Mouse (Mus musculus): ENCODE measurements around the gene Ly6g5b. TPM values are rescaled to one million over a fixed set of nuclear protein-coding genes. Genes with fewer than 3 reads are reported as not detected.

Gene Ly6g5b
- polyA plus RNA-seq, 1 experiment from 2014 or later, result 1.1 TPM

DNA sequence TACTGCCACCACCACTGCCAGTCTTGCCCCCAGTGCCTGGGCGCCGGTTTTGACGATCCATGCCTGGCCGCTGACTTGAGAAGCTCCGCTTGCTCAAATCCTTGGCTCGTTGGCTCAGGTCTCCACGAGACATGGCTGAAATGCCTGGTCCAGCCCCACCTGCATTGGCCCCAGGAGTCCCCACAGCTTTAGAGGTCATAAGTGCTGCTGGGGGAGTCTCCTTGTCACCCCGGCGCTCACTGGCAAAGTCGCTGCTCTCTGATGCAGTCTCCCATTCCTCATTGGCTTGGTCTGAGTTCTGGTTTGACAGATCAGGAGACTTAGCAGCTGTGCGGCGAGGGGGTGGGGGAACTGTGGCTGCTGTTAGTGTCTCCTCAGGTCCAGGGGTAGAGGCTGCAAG lies 40.2 kb upstream of the Ly6g5b start:
- WGBS, result 92% methylated on average over 12 of the region's 12 CpGs
- no peaks in the 10 kb centered on the region for H3K9me3 ChIP-seq
- no peak for ATAC-seq (ENCODE audit: low FRiP score, low read depth)

GRCm38 (mm10) chr17:35154616-35155015 lies 39.4 kb upstream of the Ly6g5b start:
- ATAC-seq (ENCODE audit: low FRiP score, low read depth), result no peak
- 77% methylated on average over 7 of the region's 7 CpGs for WGBS
- Histone ChIP-seq H3K36me3 (peaks cover 98% of the 10 kb centered on the region), H3K4me3 (no peak overlapping the region), H3K4me1 (no peaks in the 10 kb centered on the region), H3K4me2 (replicated peaks) (no peak overlapping the region), H3K27me3 (replicated peaks) (no peaks in the 10 kb centered on the region), H3K9ac (no peak overlapping the region), H3K9me3 (no peaks in the 10 kb centered on the region), H3K27ac (no peak overlapping the region)

More for the DNA sequence above, 40.2 kb upstream of the Ly6g5b start:
- Histone ChIP-seq H3K4me2 (replicated peaks) (no peak overlapping the region), H3K4me3 (no peak overlapping the region), H3K9ac (no peak overlapping the region), H3K4me1 (no peaks in the 10 kb centered on the region), H3K36me3 (peaks cover 98% of the 10 kb centered on the region), H3K27me3 (replicated peaks) (no peaks in the 10 kb centered on the region), H3K27ac (no peak overlapping the region)

- WGBS, result 87% methylated on average over 4 of the region's 4 CpGs
Measured at GRCm38 (mm10) chr17:35153931-35154330, 38.7 kb upstream of the Ly6g5b start.

GRCm38 (mm10) chr17:35153077-35153476 lies 37.8 kb upstream of the Ly6g5b start:
- Histone ChIP-seq H3K9me3 (no peaks in the 10 kb centered on the region), H3K9ac (no peak overlapping the region), H3K4me3 (no peak overlapping the region), H3K27me3 (replicated peaks) (no peaks in the 10 kb centered on the region), H3K27ac (no peak overlapping the region), H3K4me1 (no peaks in the 10 kb centered on the region), H3K4me2 (replicated peaks) (no peak overlapping the region), H3K36me3 (peaks cover 98% of the 10 kb centered on the region)
- no peak for ATAC-seq (ENCODE audit: low FRiP score, low read depth)
- WGBS, result 97% methylated on average over 9 of the region's 9 CpGs

More at GRCm38 (mm10) chr17:35153931-35154330, 38.7 kb upstream of the Ly6g5b start:
- Histone ChIP-seq H3K9ac (no peak overlapping the region), H3K4me3 (no peak overlapping the region), H3K27ac (no peak overlapping the region), H3K4me2 (replicated peaks) (no peak overlapping the region), H3K9me3 (no peaks in the 10 kb centered on the region), H3K4me1 (no peaks in the 10 kb centered on the region), H3K27me3 (replicated peaks) (no peaks in the 10 kb centered on the region), H3K36me3 (peaks cover 98% of the 10 kb centered on the region)
- ATAC-seq (ENCODE audit: low FRiP score, low read depth), result no peak

DNA sequence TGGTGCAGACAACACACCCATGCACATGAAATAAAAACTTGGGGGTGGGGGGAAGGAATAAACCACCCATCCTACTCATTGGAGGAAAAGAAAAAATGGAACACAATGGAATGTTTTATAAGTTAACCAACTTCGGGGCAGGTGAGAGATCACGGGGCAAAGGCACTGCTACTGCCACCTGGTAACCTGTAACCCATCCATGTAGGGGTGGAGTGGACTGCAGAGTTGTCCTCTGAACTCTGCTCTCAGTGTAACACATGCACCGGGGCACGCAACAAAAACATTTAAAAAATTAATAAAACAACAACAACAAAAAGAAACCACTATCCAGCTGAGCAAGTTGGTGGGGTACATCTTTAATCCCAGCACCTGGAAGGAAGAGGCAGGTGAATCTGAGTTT lies 36.9 kb upstream of the Ly6g5b start:
- no peak for ATAC-seq (ENCODE audit: low FRiP score, low read depth)
- no peaks in the 10 kb centered on the region for H3K27me3 ChIP-seq (replicated peaks)
- 92% methylated on average over 4 of the region's 4 CpGs for WGBS
- H3K36me3 ChIP-seq, result peaks cover 96% of the 10 kb centered on the region
- H3K4me1 ChIP-seq, result no peaks in the 10 kb centered on the region
- H3K4me2 ChIP-seq (replicated peaks), result no peak overlapping the region
- H3K4me3 ChIP-seq, result no peak overlapping the region
- H3K9me3 ChIP-seq, result no peaks in the 10 kb centered on the region
- no peak overlapping the region for H3K27ac ChIP-seq
- no peak overlapping the region for H3K9ac ChIP-seq

- H3K27ac ChIP-seq, result no peak overlapping the region
- H3K4me2 ChIP-seq (replicated peaks), result no peak overlapping the region
- no peaks in the 10 kb centered on the region for H3K27me3 ChIP-seq (replicated peaks)
- no peaks in the 10 kb centered on the region for H3K9me3 ChIP-seq
- no peak for ATAC-seq (ENCODE audit: low FRiP score, low read depth)
- H3K36me3 ChIP-seq, result peaks cover 96% of the 10 kb centered on the region
- H3K4me3 ChIP-seq, result no peak overlapping the region
- H3K9ac ChIP-seq, result no peak overlapping the region
- no peaks in the 10 kb centered on the region for H3K4me1 ChIP-seq
- 71% methylated on average over 5 of the region's 5 CpGs for WGBS
Measured at GRCm38 (mm10) chr17:35147922-35148639, 32.9 kb upstream of the Ly6g5b start.

- Histone ChIP-seq H3K4me2 (replicated peaks) (no peak overlapping the region), H3K36me3 (peaks cover 96% of the 10 kb centered on the region), H3K27ac (no peak overlapping the region), H3K27me3 (replicated peaks) (no peaks in the 10 kb centered on the region), H3K9me3 (no peaks in the 10 kb centered on the region), H3K4me1 (no peaks in the 10 kb centered on the region), H3K9ac (no peak overlapping the region), H3K4me3 (no peak overlapping the region)
- 62% methylated on average over 3 of the region's 3 CpGs for WGBS
- ATAC-seq (ENCODE audit: low FRiP score, low read depth), result no peak
Measured at GRCm38 (mm10) chr17:35147348-35147747, 32.1 kb upstream of the Ly6g5b start.

- WGBS, result 94% methylated on average over 5 of the region's 5 CpGs
- ATAC-seq (ENCODE audit: low FRiP score, low read depth), result no peak
- Histone ChIP-seq H3K9ac (no peak overlapping the region), H3K27me3 (replicated peaks) (no peaks in the 10 kb centered on the region), H3K4me3 (no peak overlapping the region), H3K4me1 (no peaks in the 10 kb centered on the region), H3K4me2 (replicated peaks) (no peak overlapping the region), H3K27ac (no peak overlapping the region), H3K36me3 (peaks cover 96% of the 10 kb centered on the region), H3K9me3 (no peaks in the 10 kb centered on the region)
Measured at GRCm38 (mm10) chr17:35146139-35146538, 30.9 kb upstream of the Ly6g5b start.

DNA sequence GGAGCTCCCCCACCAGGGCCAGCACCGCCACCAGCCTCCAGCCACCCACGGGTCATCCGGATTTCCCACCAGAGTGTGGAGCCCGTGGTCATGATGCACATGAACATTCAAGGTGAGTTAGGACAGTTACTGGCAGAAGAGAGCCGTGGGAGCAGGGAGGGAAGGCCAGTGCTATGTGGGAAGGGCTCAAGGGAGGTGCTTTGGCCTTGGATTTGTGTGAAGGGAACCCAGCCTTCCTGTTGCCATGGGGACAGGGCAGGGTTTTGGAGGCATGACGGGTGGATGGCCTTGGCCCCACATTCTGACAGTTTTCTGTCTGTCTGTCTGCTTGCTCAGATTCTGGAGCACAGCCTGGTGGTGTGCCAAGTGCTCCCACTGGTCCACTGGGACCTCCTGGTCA lies 26.7 kb upstream of the Ly6g5b start:
- Histone ChIP-seq H3K9me3 (no peaks in the 10 kb centered on the region), H3K4me3 (no peak overlapping the region)
- no peak for ATAC-seq (ENCODE audit: low FRiP score, low read depth)

DNA sequence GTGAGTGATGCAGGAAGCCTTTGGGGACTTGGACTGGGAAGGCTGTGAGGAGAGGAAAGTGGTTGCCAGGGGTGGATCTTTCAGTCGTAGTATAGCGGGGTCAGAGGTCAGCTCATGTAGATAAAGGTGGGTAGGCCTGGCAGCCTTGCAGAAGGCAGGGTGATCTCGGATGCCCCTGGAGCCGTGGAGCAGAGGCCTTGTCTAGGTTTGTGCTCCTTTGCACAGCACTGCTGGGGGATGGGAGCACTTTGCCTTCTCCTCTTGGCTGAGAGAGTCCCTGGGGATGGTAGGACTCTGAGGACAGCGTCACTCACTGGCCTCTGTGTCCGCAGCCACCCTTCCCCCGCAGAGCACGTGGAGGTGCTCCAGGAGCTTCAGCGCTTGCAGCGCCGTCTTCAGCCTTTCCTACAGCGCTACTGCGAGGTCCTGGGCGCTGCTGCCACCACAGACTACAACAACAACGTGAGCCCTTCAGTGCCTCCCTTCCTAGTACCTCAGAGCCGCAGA lies 25.3 kb upstream of the Ly6g5b start:
- Histone ChIP-seq H3K27me3 (replicated peaks) (no peaks in the 10 kb centered on the region), H3K9ac (no peak overlapping the region), H3K4me3 (no peak overlapping the region), H3K4me1 (peaks cover 23% of the 10 kb centered on the region), H3K36me3 (peaks cover 75% of the 10 kb centered on the region), H3K4me2 (replicated peaks) (no peak overlapping the region), H3K9me3 (no peaks in the 10 kb centered on the region), H3K27ac (no peak overlapping the region)
- WGBS, result 83% methylated on average over 16 of the region's 16 CpGs
- no peak for ATAC-seq (ENCODE audit: low FRiP score, low read depth)

More for the DNA sequence above, 26.7 kb upstream of the Ly6g5b start:
- Histone ChIP-seq H3K27me3 (replicated peaks) (no peaks in the 10 kb centered on the region), H3K4me1 (peaks cover 15% of the 10 kb centered on the region), H3K9ac (peak overlapping the region; percentile 38; the same call in 1 of the 2 replicates), H3K36me3 (peaks cover 89% of the 10 kb centered on the region), H3K27ac (no peak overlapping the region), H3K4me2 (replicated peaks) (no peak overlapping the region)
- WGBS, result 92% methylated on average over 6 of the region's 6 CpGs

DNA sequence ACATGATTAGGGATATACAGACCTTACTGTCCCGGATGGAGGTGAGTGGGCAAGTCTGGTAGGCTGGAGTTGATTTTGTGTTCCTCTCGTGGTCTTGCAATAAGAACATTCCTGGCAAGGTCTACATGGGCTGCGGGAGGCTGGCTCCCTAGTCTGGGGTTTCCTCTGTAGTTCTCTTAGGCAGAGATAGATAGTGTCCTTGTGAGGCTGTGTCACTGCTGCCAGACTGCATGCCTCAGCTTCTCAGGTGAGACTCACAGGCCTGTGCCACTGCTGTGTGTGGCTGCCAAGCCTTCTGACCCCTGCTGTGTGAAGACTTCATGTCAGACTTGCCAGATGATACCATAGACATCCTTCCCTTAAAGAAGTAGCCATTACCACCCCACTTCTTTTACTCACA lies 24.0 kb upstream of the Ly6g5b start:
- no peak overlapping the region for H3K4me3 ChIP-seq
- peaks cover 62% of the 10 kb centered on the region for H3K36me3 ChIP-seq
- no peaks in the 10 kb centered on the region for H3K9me3 ChIP-seq
- H3K27ac ChIP-seq, result no peak overlapping the region
- no peak overlapping the region for H3K4me2 ChIP-seq (replicated peaks)
- no peak overlapping the region for H3K9ac ChIP-seq
- no peaks in the 10 kb centered on the region for H3K27me3 ChIP-seq (replicated peaks)
- no peak for ATAC-seq (ENCODE audit: low FRiP score, low read depth)
- WGBS, result 96% methylated on average over 3 of the region's 3 CpGs
- H3K4me1 ChIP-seq, result peaks cover 23% of the 10 kb centered on the region

DNA sequence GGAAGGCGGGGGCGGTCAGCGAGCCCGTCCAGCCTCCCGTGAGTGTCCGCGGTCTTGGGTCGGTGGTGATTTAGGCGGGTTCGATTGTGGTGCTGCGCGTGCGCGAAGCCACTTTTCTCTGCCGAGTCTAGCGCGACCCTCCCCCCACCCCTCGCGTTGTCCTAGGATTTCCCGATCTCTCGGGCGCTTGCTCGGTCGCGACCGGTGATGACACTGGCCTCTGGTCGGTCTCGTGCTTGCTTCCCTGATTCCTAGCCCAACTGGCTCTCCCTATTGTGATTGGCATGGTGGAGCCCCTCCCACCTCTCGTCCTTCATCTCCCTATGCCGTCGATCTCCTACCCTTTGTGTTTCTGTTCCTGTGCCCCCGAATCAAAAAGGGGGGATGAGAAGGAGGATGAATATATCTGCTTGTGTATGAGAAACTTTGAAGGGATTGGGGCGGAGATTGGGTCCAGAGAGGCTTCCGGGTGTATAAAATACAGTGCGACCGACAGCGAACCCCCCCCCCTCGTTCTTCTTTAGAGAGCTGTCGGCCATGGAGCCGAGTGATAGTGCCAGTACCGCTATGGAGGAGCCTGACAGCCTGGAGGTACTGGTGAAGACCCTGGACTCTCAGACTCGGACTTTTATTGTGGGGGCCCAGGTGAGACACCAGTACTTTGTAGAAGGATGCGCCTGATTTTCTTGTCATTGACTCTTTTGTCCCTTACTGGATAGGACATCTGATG lies 20.5 kb upstream of the Ly6g5b start:
- no peaks in the 10 kb centered on the region for H3K27me3 ChIP-seq (replicated peaks)
- peaks cover 23% of the 10 kb centered on the region for H3K4me1 ChIP-seq
- peak overlapping the region; percentile 77 for H3K27ac ChIP-seq
- peak; percentile 68 for ATAC-seq (ENCODE audit: low FRiP score, low read depth)
- peak overlapping the region; percentile 77 for H3K4me3 ChIP-seq
- H3K9me3 ChIP-seq, result no peaks in the 10 kb centered on the region
- H3K36me3 ChIP-seq, result peaks cover 27% of the 10 kb centered on the region
- under 1% methylated on average over 43 of the region's 43 CpGs for WGBS
- peak overlapping the region; percentile 76 for H3K9ac ChIP-seq
- peak overlapping the region; percentile 90 for H3K4me2 ChIP-seq (replicated peaks)
